Mouse (Mus musculus) lung, postnatal 0 days (tissue): ENCODE data around the gene Map3k12. TPM values are rescaled to one million over a fixed set of nuclear protein-coding genes. Genes with fewer than 3 reads are reported as not detected.

Source experiments
- ATAC-seq: fragments of 200-750 bp; cut with Nextera tagmentation; 2 replicates; pipeline ENCODE4 v1.8.0; 2017; ENCODE audit warnings: moderate library complexity
- DNase-seq: peaks from one replicate; pipeline ENCODE4 v3.0.0-alpha.2; 2016; ENCODE audit warnings: low spot score
- H3K27ac ChIP-seq: fragments of 300-500 bp; sonication (generic); 2 replicates; pipeline ENCODE4 v1.5.1; 2014; ENCODE audit warnings: antibody characterized with exemption, mild to moderate bottlenecking, low read length, mixed read lengths
- H3K27me3 ChIP-seq: fragments of 300-500 bp; sonication (generic); replicated peaks from 2 replicates; pipeline ENCODE4 v1.6.1; 2014; ENCODE audit warnings: low read length, mixed read lengths; ENCODE audit not compliant: insufficient read depth
- H3K36me3 ChIP-seq: fragments of 300-500 bp; sonication (generic); 2 replicates; pipeline ENCODE4 v1.6.1; 2014; ENCODE audit warnings: low read length, mixed read lengths; ENCODE audit not compliant: insufficient read depth
- H3K4me1 ChIP-seq: fragments of 300-500 bp; sonication (generic); 2 replicates; pipeline ENCODE4 v1.6.1; 2014; ENCODE audit warnings: antibody characterized with exemption, low read depth, low read length, mixed read lengths; ENCODE audit not compliant: insufficient read depth
- H3K4me2 ChIP-seq: fragments of 300-500 bp; sonication (generic); replicated peaks from 2 replicates; pipeline ENCODE4 v1.6.1; 2014; ENCODE audit warnings: low read depth, mild to moderate bottlenecking, low read length, moderate library complexity, mixed read lengths
- H3K4me3 ChIP-seq: fragments of 300-500 bp; sonication (generic); 2 replicates; pipeline ENCODE4 v1.5.1; 2014; ENCODE audit warnings: low read depth, low read length
- H3K9ac ChIP-seq: fragments of 300-500 bp; sonication (generic); replicated peaks from 2 replicates; pipeline ENCODE4 v1.6.1; 2014; ENCODE audit warnings: low read depth, mild to moderate bottlenecking
- H3K9me3 ChIP-seq: fragments of 300-500 bp; sonication (generic); 2 replicates; pipeline ENCODE4 v1.6.1; 2016; ENCODE audit warnings: low read length, mixed read lengths
- CTCF ChIP-seq: IDR thresholded peaks from 2 replicates; pipeline ENCODE4 v1.5.1; 2016; ENCODE audit warnings: antibody characterized with exemption, mild to moderate bottlenecking
- EP300 ChIP-seq: IDR thresholded peaks from 2 replicates; pipeline ENCODE4 v1.6.1; 2016; ENCODE audit warnings: antibody characterized with exemption, mild to moderate bottlenecking, control low read depth
- WGBS: fragments of 180-500 bp; shearing (Covaris S2); extraction: QIAGEN DNeasy Blood & Tissue Kit; methylation state at CpG from one replicate; pipeline ENCODE4 v1.1.7; 2014; 5-methylcytosine and 5-hydroxymethylcytosine counted together
- polyA plus RNA-seq: library from polyadenylated mRNA; unstranded; fragments of >200 nt; fragmentation: Nextera tagmentation; extraction: Ambion mirVana; gene quantifications from 2 replicates; pipeline ENCODE4 v1.2.1, GENCODE M21; 2015

Gene Map3k12
- polyA plus RNA-seq, 1 experiment from 2014 or later, result 4.2 TPM

DNA sequence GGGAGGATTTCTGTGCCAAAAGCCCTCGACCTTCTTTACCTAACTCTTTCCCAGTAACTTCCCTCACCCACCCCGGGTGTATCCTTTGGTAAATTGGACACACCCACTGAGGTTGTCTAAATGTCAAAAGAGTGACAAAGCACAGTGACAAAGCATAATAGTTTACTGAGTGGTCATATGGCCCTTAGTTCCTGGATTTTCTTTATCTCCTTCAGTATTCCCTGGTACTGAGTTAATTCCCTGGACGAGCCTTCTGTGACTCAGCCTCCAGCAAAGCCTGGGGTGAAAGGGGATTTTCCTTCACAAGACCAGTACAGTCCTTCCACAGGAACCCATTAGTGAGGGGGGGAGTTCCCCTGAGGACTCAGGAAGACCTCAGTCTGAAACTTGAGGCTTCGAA lies 55.9 kb downstream of the Map3k12 start:
- 50% methylated on average over 4 of the region's 4 CpGs for WGBS
- ATAC-seq (no peak), DNase-seq (no peak)
- H3K27me3 ChIP-seq, result no peaks in the 10 kb centered on the region
- TF ChIP-seq EP300, result no peak
- no peak for TF ChIP-seq CTCF
- H3K9me3 ChIP-seq, result no peaks in the 10 kb centered on the region
- no peak overlapping the region for H3K27ac ChIP-seq
- H3K9ac ChIP-seq, result no peak overlapping the region
- no peaks in the 10 kb centered on the region for H3K36me3 ChIP-seq
- H3K4me3 ChIP-seq, result no peak overlapping the region
- H3K4me2 ChIP-seq, result no peak overlapping the region; the same call in 1 of the 2 replicates
- no peaks in the 10 kb centered on the region for H3K4me1 ChIP-seq

DNA sequence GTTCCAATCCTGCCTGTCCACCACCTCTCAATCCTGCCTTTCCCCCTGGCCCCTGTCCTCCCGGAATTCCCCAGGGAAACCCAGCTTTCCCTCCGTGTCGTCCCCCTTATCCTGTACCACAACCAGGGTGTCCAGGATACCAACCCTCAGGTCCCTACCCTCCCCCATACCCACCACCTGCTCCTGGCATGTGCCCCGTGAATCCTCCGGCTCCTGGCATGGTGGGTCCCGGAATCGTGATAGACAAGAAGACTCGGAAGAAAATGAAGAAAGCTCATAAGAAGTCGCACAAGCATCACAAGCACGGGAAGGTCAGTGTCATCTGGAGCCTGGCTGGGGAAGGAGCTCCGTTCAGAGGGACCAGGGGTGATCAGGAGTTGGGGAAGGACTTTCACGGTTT lies 56.5 kb downstream of the Map3k12 start:
- H3K27ac ChIP-seq, result no peak overlapping the region

DNA sequence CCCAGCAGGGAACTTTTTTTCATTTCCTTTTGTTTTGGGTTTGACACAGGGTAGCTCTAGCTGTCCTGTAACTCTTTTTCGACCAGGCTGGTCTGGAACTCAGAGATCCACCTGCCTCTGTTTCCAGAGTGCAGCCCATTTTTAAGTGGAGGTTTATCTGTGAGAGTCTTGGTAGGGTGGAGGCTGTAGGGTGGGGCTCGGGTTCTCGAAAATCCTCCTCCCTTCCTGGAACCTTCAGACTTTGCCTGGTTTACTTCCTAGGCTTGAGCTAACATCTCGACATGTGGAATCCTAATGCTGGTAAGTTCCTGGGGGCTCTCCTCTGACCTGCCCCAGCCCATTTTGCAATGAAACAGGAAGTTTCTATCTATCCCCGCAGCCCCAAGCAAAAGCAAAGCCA lies 57.0 kb downstream of the Map3k12 start:
- Histone ChIP-seq H3K4me3 (no peak overlapping the region), H3K36me3 (no peaks in the 10 kb centered on the region), H3K27ac (no peak overlapping the region), H3K9me3 (no peaks in the 10 kb centered on the region), H3K4me1 (no peaks in the 10 kb centered on the region), H3K27me3 (no peaks in the 10 kb centered on the region), H3K9ac (no peak overlapping the region), H3K4me2 (peak overlapping the region; percentile 51)
- no peak for ATAC-seq
- DNase-seq, result no peak
- TF ChIP-seq CTCF (no peak), EP300 (no peak)
- WGBS, result 49% methylated on average over 5 of the region's 5 CpGs

More for the DNA sequence above, 56.5 kb downstream of the Map3k12 start:
- no peak for DNase-seq
- no peak overlapping the region for H3K9ac ChIP-seq
- 75% methylated on average over 12 of the region's 12 CpGs for WGBS
- no peaks in the 10 kb centered on the region for H3K4me1 ChIP-seq
- no peak for ATAC-seq
- H3K36me3 ChIP-seq, result no peaks in the 10 kb centered on the region
- H3K9me3 ChIP-seq, result no peaks in the 10 kb centered on the region
- no peak overlapping the region for H3K4me3 ChIP-seq
- H3K27me3 ChIP-seq, result no peaks in the 10 kb centered on the region
- TF ChIP-seq EP300, result no peak
- TF ChIP-seq CTCF, result no peak
- H3K4me2 ChIP-seq, result peak overlapping the region; percentile 51; the same call in 1 of the 2 replicates

DNA sequence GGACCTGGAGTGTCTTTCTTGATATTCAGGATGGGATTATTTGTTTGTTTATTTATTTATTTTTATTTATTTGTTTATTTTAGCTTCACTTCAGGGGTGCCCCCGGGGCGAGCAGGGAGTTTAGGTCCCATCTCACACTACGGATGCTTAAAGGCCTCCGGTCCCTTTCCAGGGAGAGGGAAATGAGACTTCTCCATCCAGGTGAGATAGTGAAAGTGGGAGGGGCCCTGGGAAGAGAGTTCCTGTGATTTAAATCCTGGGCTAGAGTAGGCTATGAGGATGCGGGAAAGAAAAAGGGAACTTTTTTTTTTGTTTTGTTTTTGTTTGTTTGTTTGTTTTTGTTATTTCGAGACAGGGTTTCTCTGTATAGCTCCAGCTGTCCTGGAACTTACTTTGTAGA lies 57.5 kb downstream of the Map3k12 start:
- Histone ChIP-seq H3K27ac (peak overlapping the region; percentile 23), H3K36me3 (no peaks in the 10 kb centered on the region), H3K9me3 (no peaks in the 10 kb centered on the region), H3K27me3 (no peaks in the 10 kb centered on the region), H3K4me2 (peak overlapping the region; percentile 51), H3K4me3 (peak overlapping the region; percentile 37), H3K4me1 (no peaks in the 10 kb centered on the region), H3K9ac (peak overlapping the region; percentile 30; the same call in 1 of the 2 replicates)
- ATAC-seq, result no peak
- TF ChIP-seq EP300 (no peak), CTCF (no peak)
- 21% methylated on average over 6 of the region's 6 CpGs for WGBS
- DNase-seq, result no peak

DNA sequence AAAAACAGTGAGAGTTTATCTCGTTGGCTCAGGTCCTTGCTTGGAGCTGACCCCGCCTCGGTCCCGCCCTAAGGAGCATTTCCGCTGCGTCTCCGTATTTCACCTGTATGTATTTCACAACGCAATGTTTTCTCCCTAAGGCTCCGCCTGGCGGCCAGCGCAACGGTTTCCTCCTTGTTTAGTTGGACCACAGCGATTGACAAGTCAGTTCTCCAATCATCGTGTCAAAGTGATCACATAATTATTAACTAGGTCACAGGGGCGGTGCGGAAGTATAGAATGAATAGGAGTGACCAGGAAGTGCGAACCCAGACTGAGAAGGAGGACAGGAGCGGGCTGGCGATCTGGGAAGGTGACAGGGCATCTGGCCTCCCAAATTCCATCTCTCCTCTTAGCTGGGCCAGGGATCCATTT lies 58.0 kb downstream of the Map3k12 start, which contains the start of gene Prr13:
Prr13 (plus strand) TSS at position 125 of the 414 bp plus-strand sequence.
- Histone ChIP-seq H3K9me3 (no peaks in the 10 kb centered on the region), H3K4me2 (peak within 1 kb of the TSS; percentile 51), H3K27me3 (no peaks in the 10 kb centered on the region), H3K9ac (peak within 1 kb of the TSS; percentile 30; the same call in 1 of the 2 replicates), H3K36me3 (no peaks in the 10 kb centered on the region), H3K4me3 (peak within 1 kb of the TSS; percentile 37), H3K27ac (peak within 1 kb of the TSS; percentile 57), H3K4me1 (no peaks in the 10 kb centered on the region)
- DNase-seq (peak; percentile 98), ATAC-seq (peak; percentile 94)
- TF ChIP-seq EP300 (0 out of 2 replicates have a peak, but pooled peaks have one; percentile 41), CTCF (peak; percentile 79)
- under 1% methylated on average over 19 of the region's 19 CpGs for WGBS

DNA sequence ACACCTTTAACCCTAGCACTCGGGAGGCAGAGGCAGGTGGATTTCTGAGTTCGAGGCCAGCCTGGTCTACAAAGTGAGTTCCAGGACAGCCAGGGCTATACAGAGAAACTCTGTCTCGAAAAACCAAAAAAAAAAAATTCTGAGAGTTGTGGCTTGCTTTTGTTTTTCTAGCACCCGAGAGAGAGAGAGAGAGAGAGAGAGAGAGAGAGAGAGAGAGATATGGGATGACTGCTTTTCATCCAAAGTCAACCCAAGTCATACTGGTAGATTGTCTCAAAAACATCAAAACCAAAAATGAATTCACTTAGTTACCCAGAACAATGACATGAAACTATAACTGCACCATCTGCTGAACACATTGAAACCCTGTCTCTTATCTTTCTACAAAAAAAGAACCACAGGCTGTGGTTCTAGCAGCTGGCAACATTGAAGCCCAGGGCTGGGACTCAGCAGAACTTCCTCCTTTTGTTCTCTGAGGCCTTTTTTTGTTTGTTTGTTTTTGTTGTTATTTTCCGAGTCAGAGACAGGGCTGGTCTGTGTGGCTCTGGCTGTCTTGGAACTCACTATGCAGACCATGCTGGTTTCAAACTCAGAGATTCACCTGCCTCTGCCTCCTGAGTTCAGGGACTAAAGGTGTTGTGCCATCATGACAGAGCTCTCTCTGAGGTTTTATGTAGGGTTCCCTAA lies 58.7 kb downstream of the Map3k12 start:
- H3K9me3 ChIP-seq, result no peaks in the 10 kb centered on the region
- 66% methylated on average over 5 of the region's 5 CpGs for WGBS
- peak overlapping the region; percentile 51 for H3K4me2 ChIP-seq
- H3K36me3 ChIP-seq, result no peaks in the 10 kb centered on the region
- DNase-seq (no peak), ATAC-seq (no peak)
- no peak overlapping the region for H3K4me3 ChIP-seq
- no peak overlapping the region for H3K9ac ChIP-seq
- H3K27ac ChIP-seq, result peak overlapping the region; percentile 57; the same call in 1 of the 2 replicates
- no peak for TF ChIP-seq CTCF
- TF ChIP-seq EP300, result no peak
- no peaks in the 10 kb centered on the region for H3K27me3 ChIP-seq
- no peaks in the 10 kb centered on the region for H3K4me1 ChIP-seq
